Mouse (Mus musculus): ENCODE data around the gene Lbr. TPM values are rescaled to one million over a fixed set of nuclear protein-coding genes. Genes with fewer than 3 reads are reported as not detected.
"Not testable (repeated sequence)": the region's sequence is repeated elsewhere in the genome, so short reads cannot be mapped to it uniquely, and the experiment has no call there.

Gene Lbr
- polyA plus RNA-seq, 1 experiment: 343 TPM

GRCm38 (mm10) chr1:181811481-181812223 is 31.2 kb downstream of the Lbr start:
- Histone ChIP-seq H3K36me3 (ENCODE audit: control insufficient read depth, insufficient read depth, low read length, poor library complexity, severe bottlenecking) (peaks cover 18% of the 10 kb centered on the region), H3K4me3 (ENCODE audit: low read depth, low read length) (no peak overlapping the region), H3K27me3 (ENCODE audit: control insufficient read depth, insufficient read depth, low read length, poor library complexity, severe bottlenecking) (no peaks in the 10 kb centered on the region), H3K9me3 (replicated peaks; ENCODE audit: control insufficient read depth, insufficient read depth, low read length, poor library complexity, severe bottlenecking) (no peaks in the 10 kb centered on the region), H3K27ac (ENCODE audit: insufficient read depth, low read length) (no peak overlapping the region), H3K4me1 (ENCODE audit: control insufficient read depth, insufficient read depth, low read length) (no peaks in the 10 kb centered on the region), H3K9ac (ENCODE audit: low read depth, poor library complexity, severe bottlenecking) (no peak overlapping the region)
- TF ChIP-seq CTCF (IDR thresholded peaks at IDR 0.05; ENCODE audit: low read depth, low read length) (no peak), EP300 (IDR thresholded peaks at IDR 0.05; ENCODE audit: insufficient read depth, low read depth, low read length) (no peak)

GRCm38 (mm10) chr1:181800667-181801066 is 42.2 kb downstream of the Lbr start:
- Histone ChIP-seq H3K4me3 (ENCODE audit: low read depth, low read length) (no peak overlapping the region), H3K36me3 (ENCODE audit: control insufficient read depth, insufficient read depth, low read length, poor library complexity, severe bottlenecking) (no peaks in the 10 kb centered on the region), H3K9me3 (replicated peaks; ENCODE audit: control insufficient read depth, insufficient read depth, low read length, poor library complexity, severe bottlenecking) (no peaks in the 10 kb centered on the region), H3K9ac (ENCODE audit: low read depth, poor library complexity, severe bottlenecking) (no peak overlapping the region), H3K27me3 (ENCODE audit: control insufficient read depth, insufficient read depth, low read length, poor library complexity, severe bottlenecking) (no peaks in the 10 kb centered on the region), H3K4me1 (ENCODE audit: control insufficient read depth, insufficient read depth, low read length) (no peaks in the 10 kb centered on the region), H3K27ac (ENCODE audit: insufficient read depth, low read length) (no peak overlapping the region)
- no peak for TF ChIP-seq POLR2A (IDR thresholded peaks at IDR 0.05; ENCODE audit: insufficient read depth, low read length)
- no peak for TF ChIP-seq EP300 (IDR thresholded peaks at IDR 0.05; ENCODE audit: insufficient read depth, low read depth, low read length)
- no peak for TF ChIP-seq CTCF (IDR thresholded peaks at IDR 0.05; ENCODE audit: low read depth, low read length)

- TF ChIP-seq POLR2A (IDR thresholded peaks at IDR 0.05; ENCODE audit: insufficient read depth, low read length): no peak
- no peak for TF ChIP-seq EP300 (IDR thresholded peaks at IDR 0.05; ENCODE audit: insufficient read depth, low read depth, low read length)
- TF ChIP-seq CTCF (IDR thresholded peaks at IDR 0.05; ENCODE audit: low read depth, low read length): no peak
- H3K27ac ChIP-seq (ENCODE audit: insufficient read depth, low read length): no peak overlapping the region
- H3K4me3 ChIP-seq (ENCODE audit: low read depth, low read length): no peak overlapping the region
- no peaks in the 10 kb centered on the region for H3K4me1 ChIP-seq (ENCODE audit: control insufficient read depth, insufficient read depth, low read length)
- H3K27me3 ChIP-seq (ENCODE audit: control insufficient read depth, insufficient read depth, low read length, poor library complexity, severe bottlenecking): no peaks in the 10 kb centered on the region
- no peaks in the 10 kb centered on the region for H3K36me3 ChIP-seq (ENCODE audit: control insufficient read depth, insufficient read depth, low read length, poor library complexity, severe bottlenecking)
- no peaks in the 10 kb centered on the region for H3K9me3 ChIP-seq (replicated peaks; ENCODE audit: control insufficient read depth, insufficient read depth, low read length, poor library complexity, severe bottlenecking)
- no peak overlapping the region for H3K9ac ChIP-seq (ENCODE audit: low read depth, poor library complexity, severe bottlenecking)
These were observed 42.9 kb downstream of the Lbr start for GRCm38 (mm10) chr1:181799911-181800310.

- Histone ChIP-seq H3K4me3 (ENCODE audit: low read depth, low read length) (no peak overlapping the region), H3K36me3 (ENCODE audit: control insufficient read depth, insufficient read depth, low read length, poor library complexity, severe bottlenecking) (no peaks in the 10 kb centered on the region), H3K27ac (ENCODE audit: insufficient read depth, low read length) (no peak overlapping the region), H3K27me3 (ENCODE audit: control insufficient read depth, insufficient read depth, low read length, poor library complexity, severe bottlenecking) (no peaks in the 10 kb centered on the region), H3K9me3 (replicated peaks; ENCODE audit: control insufficient read depth, insufficient read depth, low read length, poor library complexity, severe bottlenecking) (no peaks in the 10 kb centered on the region; the same call in 1 of the 2 replicates), H3K4me1 (ENCODE audit: control insufficient read depth, insufficient read depth, low read length) (no peaks in the 10 kb centered on the region), H3K9ac (ENCODE audit: low read depth, poor library complexity, severe bottlenecking) (no peak overlapping the region)
- TF ChIP-seq CTCF (IDR thresholded peaks at IDR 0.05; ENCODE audit: low read depth, low read length) (no peak), POLR2A (IDR thresholded peaks at IDR 0.05; ENCODE audit: insufficient read depth, low read length) (no peak), EP300 (IDR thresholded peaks at IDR 0.05; ENCODE audit: insufficient read depth, low read depth, low read length) (no peak)
These were observed 49.3 kb downstream of the Lbr start for GRCm38 (mm10) chr1:181793541-181793940.

- H3K27ac ChIP-seq (ENCODE audit: insufficient read depth, low read length): no peak overlapping the region
These were observed 52.9 kb downstream of the Lbr start for GRCm38 (mm10) chr1:181789952-181790351.

GRCm38 (mm10) chr1:181782600-181782999 is 60.2 kb downstream of the Lbr start:
- H3K9ac ChIP-seq (ENCODE audit: low read depth, poor library complexity, severe bottlenecking); H3K4me1 ChIP-seq (ENCODE audit: control insufficient read depth, insufficient read depth, low read length); H3K4me3 ChIP-seq (ENCODE audit: low read depth, low read length); H3K36me3 ChIP-seq (ENCODE audit: control insufficient read depth, insufficient read depth, low read length, poor library complexity, severe bottlenecking); H3K27me3 ChIP-seq (ENCODE audit: control insufficient read depth, insufficient read depth, low read length, poor library complexity, severe bottlenecking); H3K27ac ChIP-seq (ENCODE audit: insufficient read depth, low read length): not testable (repeated sequence)
- H3K9me3 ChIP-seq (replicated peaks; ENCODE audit: control insufficient read depth, insufficient read depth, low read length, poor library complexity, severe bottlenecking): peaks cover 12% of the 10 kb centered on the region

More at GRCm38 (mm10) chr1:181789952-181790351, 52.9 kb downstream of the Lbr start:
- no peaks in the 10 kb centered on the region for H3K4me1 ChIP-seq (ENCODE audit: control insufficient read depth, insufficient read depth, low read length)
- TF ChIP-seq POLR2A (IDR thresholded peaks at IDR 0.05; ENCODE audit: insufficient read depth, low read length) (no peak), CTCF (IDR thresholded peaks at IDR 0.05; ENCODE audit: low read depth, low read length) (no peak), EP300 (IDR thresholded peaks at IDR 0.05; ENCODE audit: insufficient read depth, low read depth, low read length) (no peak)
- H3K9me3 ChIP-seq (replicated peaks; ENCODE audit: control insufficient read depth, insufficient read depth, low read length, poor library complexity, severe bottlenecking): no peaks in the 10 kb centered on the region; the same call in 1 of the 2 replicates
- H3K9ac ChIP-seq (ENCODE audit: low read depth, poor library complexity, severe bottlenecking): no peak overlapping the region
- H3K36me3 ChIP-seq (ENCODE audit: control insufficient read depth, insufficient read depth, low read length, poor library complexity, severe bottlenecking): no peaks in the 10 kb centered on the region
- no peak overlapping the region for H3K4me3 ChIP-seq (ENCODE audit: low read depth, low read length)
- no peaks in the 10 kb centered on the region for H3K27me3 ChIP-seq (ENCODE audit: control insufficient read depth, insufficient read depth, low read length, poor library complexity, severe bottlenecking)

Measured in ES-Bruce4 (cell line).